10 mouse cellular contexts compared by ENCODE assay signal in genomic region chr1:75446656-75447055, GRCm38 (mm10). TPM values are rescaled to one million over a fixed set of nuclear protein-coding genes. Genes with fewer than 3 reads are reported as not detected.
DNase-seq lines count a peak whose midpoint lies in the region; ATAC-seq and TF ChIP-seq lines count a peak whose summit lies in the region.
"Had no signal": no experiment of that assay in that cellular context is flagged by ENCODE, and none has a peak within 500 bp of the region (broad histone marks: within the 10 kb centered on the region; RNA-seq: fewer than 3 reads in every experiment).

No protein-coding gene starts in this region.

- H3K79me2 ChIP-seq in heart, adult 2 months (replicated peaks; ENCODE audit: control insufficient read depth, insufficient read depth, low read length): no peaks in the 10 kb centered on the region
- H3K79me2 ChIP-seq in MEL (ENCODE audit: control insufficient read depth, insufficient read depth, low read length, poor library complexity): no peaks in the 10 kb centered on the region; the same call in 1 of the 2 replicates

- no peak for TF ChIP-seq CTCF in heart, adult 2 months (IDR thresholded peaks at IDR 0.05)
- TF ChIP-seq CTCF in MEL (IDR thresholded peaks at IDR 0.05 in 2 of 3, conservative IDR thresholded peaks at IDR 0.05 in 1 of 3; ENCODE audit: control insufficient read depth in 1 of 3, insufficient read depth in 1 of 3, low read depth in 2 of 3, low read length in 3 of 3, poor library complexity in 1 of 3, severe bottlenecking in 1 of 3): no peak

- peak overlapping the region; percentile 75 for H3K4me2 ChIP-seq in heart, embryonic 12.5 days
- peak overlapping the region; percentile 40 for H3K4me2 ChIP-seq in midbrain, embryonic 11.5 days

- peaks cover 75% of the 10 kb centered on the region for H3K27me3 ChIP-seq in heart, embryonic 12.5 days (replicated peaks)
- H3K27me3 ChIP-seq in heart, adult 2 months (ENCODE audit: control insufficient read depth, insufficient read depth, low read length): peaks cover 15% of the 10 kb centered on the region
- H3K27me3 ChIP-seq in MEL (ENCODE audit: control insufficient read depth in 1 of 2, insufficient read depth in 2 of 2, low read length in 2 of 2): peaks cover 0 to 2% of the 10 kb centered on the region in 2 experiments; a peak in 2 of 4 replicates
- H3K27me3 ChIP-seq in hindbrain, embryonic 10.5 days (ENCODE audit: insufficient read depth, poor library complexity, severe bottlenecking): peaks cover 83% of the 10 kb centered on the region
- H3K27me3 ChIP-seq in midbrain, embryonic 11.5 days (ENCODE audit: control insufficient read depth, insufficient read depth, low read length): peaks cover 22% of the 10 kb centered on the region

- H3K9ac ChIP-seq in heart, embryonic 12.5 days: peak overlapping the region; percentile 48
- no peak overlapping the region for H3K9ac ChIP-seq in heart, adult 2 months (ENCODE audit: low read depth, low read length)
- H3K9ac ChIP-seq in MEL (ENCODE audit: control insufficient read depth, low read depth, low read length, poor library complexity, severe bottlenecking): peak overlapping the region; percentile 50
- peak overlapping the region; percentile 51 for H3K9ac ChIP-seq in midbrain, embryonic 11.5 days (ENCODE audit: low read length)

- TF ChIP-seq RAD21 in MEL (IDR thresholded peaks at IDR 0.05; ENCODE audit: low read depth, low read length): no peak

- H3K9me3 ChIP-seq in heart, embryonic 12.5 days (replicated peaks): no peaks in the 10 kb centered on the region
- no peaks in the 10 kb centered on the region for H3K9me3 ChIP-seq in MEL (replicated peaks; ENCODE audit: insufficient read depth, low read length)
- no peaks in the 10 kb centered on the region for H3K9me3 ChIP-seq in hindbrain, embryonic 10.5 days
- no peaks in the 10 kb centered on the region for H3K9me3 ChIP-seq in midbrain, embryonic 11.5 days (ENCODE audit: control insufficient read depth, low read length)

- peak overlapping the region; percentile 34; the same call in 1 of the 2 replicates for H3K4me3 ChIP-seq in heart, embryonic 12.5 days
- no peak overlapping the region for H3K4me3 ChIP-seq in heart, adult 2 months
- H3K4me3 ChIP-seq in MEL (ENCODE audit: control insufficient read depth in 1 of 2, insufficient read depth in 1 of 2, low read depth in 2 of 2, low read length in 2 of 2): peak overlapping the region; percentile 42 to 64
- H3K4me3 ChIP-seq in hindbrain, embryonic 10.5 days: peak overlapping the region; percentile 47
- no peak overlapping the region; the same call in 1 of the 2 replicates for H3K4me3 ChIP-seq in midbrain, embryonic 11.5 days (ENCODE audit: low read depth, low read length)

- no peak for ATAC-seq in heart, embryonic 12.5 days (ENCODE audit: insufficient number of reproducible peaks, low FRiP score)
- ATAC-seq in midbrain, embryonic 11.5 days (ENCODE audit: low FRiP score): peak; percentile 28

- H3K4me1 ChIP-seq in heart, embryonic 12.5 days (replicated peaks): peaks cover 74% of the 10 kb centered on the region
- H3K4me1 ChIP-seq in heart, adult 2 months (ENCODE audit: control insufficient read depth, insufficient read depth, low read length): no peaks in the 10 kb centered on the region
- peaks cover 23 to 42% of the 10 kb centered on the region in 2 experiments; a peak in 3 of 4 replicates for H3K4me1 ChIP-seq in MEL (ENCODE audit: control insufficient read depth in 1 of 2, insufficient read depth in 2 of 2, low read length in 2 of 2)
- H3K4me1 ChIP-seq in hindbrain, embryonic 10.5 days (replicated peaks): peaks cover 100% of the 10 kb centered on the region
- peaks cover 89% of the 10 kb centered on the region for H3K4me1 ChIP-seq in midbrain, embryonic 11.5 days (ENCODE audit: control insufficient read depth, insufficient read depth, low read length)

- no peak for TF ChIP-seq POLR2A in heart, adult 2 months (IDR thresholded peaks at IDR 0.05; ENCODE audit: insufficient read depth, low read depth, low read length)
- TF ChIP-seq POLR2A in MEL (IDR thresholded peaks at IDR 0.05; ENCODE audit: control insufficient read depth in 1 of 2, insufficient read depth in 1 of 2, low read depth in 1 of 2, low read length in 2 of 2, poor library complexity in 1 of 2): no peak

- intact Hi-C loops in heart, adult 2 months (cut with DNase I): no loop called here

- TF ChIP-seq EP300 in heart, adult 2 months (IDR thresholded peaks at IDR 0.05; ENCODE audit: insufficient read depth, low read depth, low read length): no peak
- TF ChIP-seq EP300 in MEL (IDR thresholded peaks at IDR 0.05; ENCODE audit: low read depth in 1 of 2, low read length in 2 of 2): no peak

- 0 out of 2 replicates have a peak overlapping the region, but pooled peaks have one; percentile 26 for H3K27ac ChIP-seq in heart, embryonic 12.5 days (ENCODE audit: poor library complexity, severe bottlenecking)
- H3K27ac ChIP-seq in heart, adult 2 months: no peak overlapping the region
- peak overlapping the region; percentile 81 for H3K27ac ChIP-seq in MEL (ENCODE audit: control insufficient read depth, low read depth, low read length)
- H3K27ac ChIP-seq in hindbrain, embryonic 10.5 days: peak overlapping the region; percentile 84
- H3K27ac ChIP-seq in midbrain, embryonic 11.5 days (ENCODE audit: low read depth, low read length): peak overlapping the region; percentile 91

- WGBS in heart, embryonic 12.5 days: 5% methylated on average over 19 of the region's 20 CpGs
- 21% methylated on average over 20 of the region's 20 CpGs for WGBS in heart, adult 2 months
- under 1% methylated on average over 20 of the region's 20 CpGs for WGBS in hindbrain, embryonic 10.5 days
- 2% methylated on average over 20 of the region's 20 CpGs for WGBS in midbrain, embryonic 11.5 days

- H3K36me3 ChIP-seq in heart, embryonic 12.5 days: peaks cover 19% of the 10 kb centered on the region
- H3K36me3 ChIP-seq in heart, adult 2 months (ENCODE audit: control insufficient read depth, insufficient read depth, low read length): no peaks in the 10 kb centered on the region
- peaks cover 0 to 27% of the 10 kb centered on the region in 2 experiments; a peak in 2 of 4 replicates for H3K36me3 ChIP-seq in MEL (ENCODE audit: control insufficient read depth in 1 of 2, insufficient read depth in 2 of 2, low read length in 2 of 2)
- H3K36me3 ChIP-seq in hindbrain, embryonic 10.5 days: peaks cover 2% of the 10 kb centered on the region; the same call in 1 of the 2 replicates
- no peaks in the 10 kb centered on the region for H3K36me3 ChIP-seq in midbrain, embryonic 11.5 days (ENCODE audit: control insufficient read depth, insufficient read depth, low read length)

- DNase-seq in heart, adult 2 months: no peak
- peak; percentile 36 for DNase-seq in MEL (ENCODE audit: low read depth, low spot score)
- DNase-seq in hindbrain, embryonic 10.5 days (ENCODE audit: low spot score): peak; percentile 52
- no peak for DNase-seq in midbrain, embryonic 11.5 days (ENCODE audit: low spot score, missing footprints)
- no peak for DNase-seq in right cerebral cortex, postnatal 25 days
- no peak for DNase-seq in ovary, adult 18-20 months (ENCODE audit: low spot score)
- DNase-seq in spleen, adult 12 weeks (ENCODE audit: low spot score): no peak
- DNase-seq: layer of hippocampus, postnatal 36 days had no signal

RNA-seq across cellular contexts. Expression of gene Asic4, which starts 3.6 kb away (rescaled TPM):
- 0.24 and 0.33 TPM in 2 replicates for polyA plus RNA-seq in heart, embryonic 12.5 days (2016; fragmentation: Nextera tagmentation; extraction: Ambion mirVana)
- total RNA-seq in heart, adult 2 months (2021): not detected
- polyA plus RNA-seq in heart, adult 2 months (2012; rRNA removed): not detected in 2 replicates
- 0.19 TPM in 1 of 2 replicates, not detected in the other for total RNA-seq in MEL (2012; rRNA removed)
- polyA plus RNA-seq in MEL (2012; ENCODE audit: insufficient read depth in 1 of 2, insufficient read length in 2 of 2, low read depth in 1 of 2, low replicate concordance in 2 of 2, missing spikeins in 1 of 2): under 1 TPM in 1 of 2 experiments, not detected in 1; 0.18 TPM
- 3.8 and 9.3 TPM in 2 replicates for polyA plus RNA-seq in hindbrain, embryonic 10.5 days (2016; fragmentation: Nextera tagmentation; extraction: Ambion mirVana)
- polyA plus RNA-seq in midbrain, embryonic 11.5 days (2014; fragmentation: Nextera tagmentation; extraction: Ambion mirVana): 4.6 and 5.9 TPM in 2 replicates
- total RNA-seq: ES-E14 had no signal

RNA-seq across cellular contexts. Expression of gene Gmppa, which starts 10.9 kb away (rescaled TPM):
- 67.7 and 69.1 TPM in 2 replicates for polyA plus RNA-seq in heart, embryonic 12.5 days (2016; fragmentation: Nextera tagmentation; extraction: Ambion mirVana)
- total RNA-seq in heart, adult 2 months (2021): 10 to 100 TPM; 38.9 to 39.9 TPM
- polyA plus RNA-seq in heart, adult 2 months (2012; rRNA removed): 91.3 and 94.6 TPM in 2 replicates
- 63.8 and 65.0 TPM in 2 replicates for total RNA-seq in MEL (2012; rRNA removed)
- 100 to 1,000 TPM in 1 of 2 experiments, not detected in 1; 145 TPM for polyA plus RNA-seq in MEL (2012; ENCODE audit: insufficient read depth in 1 of 2, insufficient read length in 2 of 2, low read depth in 1 of 2, low replicate concordance in 2 of 2, missing spikeins in 1 of 2)
- polyA plus RNA-seq in hindbrain, embryonic 10.5 days (2016; fragmentation: Nextera tagmentation; extraction: Ambion mirVana): 62.3 and 91.2 TPM in 2 replicates
- 56.1 and 56.4 TPM in 2 replicates for polyA plus RNA-seq in midbrain, embryonic 11.5 days (2014; fragmentation: Nextera tagmentation; extraction: Ambion mirVana)

RNA-seq across cellular contexts. Expression of gene Chpf, which starts 32.5 kb away (rescaled TPM):
- polyA plus RNA-seq in heart, embryonic 12.5 days (2016; fragmentation: Nextera tagmentation; extraction: Ambion mirVana): 35.2 and 37.8 TPM in 2 replicates
- 10 to 100 TPM; 23.2 to 25.0 TPM for total RNA-seq in heart, adult 2 months (2021)
- 26.9 and 37.8 TPM in 2 replicates for polyA plus RNA-seq in heart, adult 2 months (2012; rRNA removed)
- 23.9 and 32.3 TPM in 2 replicates for total RNA-seq in MEL (2012; rRNA removed)
- 10 to 100 TPM in 1 of 2 experiments, not detected in 1; 49.0 TPM for polyA plus RNA-seq in MEL (2012; ENCODE audit: insufficient read depth in 1 of 2, insufficient read length in 2 of 2, low read depth in 1 of 2, low replicate concordance in 2 of 2, missing spikeins in 1 of 2)
- 25.1 and 29.8 TPM in 2 replicates for polyA plus RNA-seq in hindbrain, embryonic 10.5 days (2016; fragmentation: Nextera tagmentation; extraction: Ambion mirVana)
- 15.2 and 20.8 TPM in 2 replicates for polyA plus RNA-seq in midbrain, embryonic 11.5 days (2014; fragmentation: Nextera tagmentation; extraction: Ambion mirVana)

RNA-seq across cellular contexts. Expression of gene Tmem198, which starts 32.7 kb away (rescaled TPM):
- polyA plus RNA-seq in heart, embryonic 12.5 days (2016; fragmentation: Nextera tagmentation; extraction: Ambion mirVana): 0.41 and 0.49 TPM in 2 replicates
- total RNA-seq in heart, adult 2 months (2021): under 1 TPM; 0.21 to 0.66 TPM
- polyA plus RNA-seq in heart, adult 2 months (2012; rRNA removed): 0.39 and 0.73 TPM in 2 replicates
- total RNA-seq in MEL (2012; rRNA removed): 0.33 and 0.65 TPM in 2 replicates
- polyA plus RNA-seq in MEL (2012; ENCODE audit: insufficient read depth in 1 of 2, insufficient read length in 2 of 2, low read depth in 1 of 2, low replicate concordance in 2 of 2, missing spikeins in 1 of 2): 1 to 10 TPM in 1 of 2 experiments, not detected in 1; 1.4 TPM
- 8.6 and 20.4 TPM in 2 replicates for polyA plus RNA-seq in hindbrain, embryonic 10.5 days (2016; fragmentation: Nextera tagmentation; extraction: Ambion mirVana)
- polyA plus RNA-seq in midbrain, embryonic 11.5 days (2014; fragmentation: Nextera tagmentation; extraction: Ambion mirVana): 11.6 and 13.0 TPM in 2 replicates

RNA-seq across cellular contexts. Expression of gene Obsl1, which starts 59.6 kb away (rescaled TPM):
- 137 and 147 TPM in 2 replicates for polyA plus RNA-seq in heart, embryonic 12.5 days (2016; fragmentation: Nextera tagmentation; extraction: Ambion mirVana)
- 100 to 1,000 TPM; 117 to 131 TPM for total RNA-seq in heart, adult 2 months (2021)
- polyA plus RNA-seq in heart, adult 2 months (2012; rRNA removed): 87.8 and 119 TPM in 2 replicates
- 0.08 TPM in 1 of 2 replicates, not detected in the other for total RNA-seq in MEL (2012; rRNA removed)
- 1 to 10 TPM in 1 of 2 experiments, not detected in 1; 1.2 TPM for polyA plus RNA-seq in MEL (2012; ENCODE audit: insufficient read depth in 1 of 2, insufficient read length in 2 of 2, low read depth in 1 of 2, low replicate concordance in 2 of 2, missing spikeins in 1 of 2)
- 37.9 and 44.2 TPM in 2 replicates for polyA plus RNA-seq in hindbrain, embryonic 10.5 days (2016; fragmentation: Nextera tagmentation; extraction: Ambion mirVana)
- polyA plus RNA-seq in midbrain, embryonic 11.5 days (2014; fragmentation: Nextera tagmentation; extraction: Ambion mirVana): 31.0 and 33.2 TPM in 2 replicates

Comparison
In these comparisons a context has a peak if more than half of its experiments do, and no peak if none do; other contexts are left out.
1. H3K4me3 ChIP-seq: peak in heart, embryonic 12.5 days (single experiment), MEL (2 of 2) and hindbrain, embryonic 10.5 days (single experiment); none in heart, adult 2 months (single experiment) and midbrain, embryonic 11.5 days (single experiment).
2. DNase-seq: peak in MEL (single experiment) and hindbrain, embryonic 10.5 days (single experiment); none in heart, adult 2 months (0 of 2), midbrain, embryonic 11.5 days (single experiment), right cerebral cortex, postnatal 25 days (single experiment), ovary, adult 18-20 months (single experiment) and spleen, adult 12 weeks (single experiment).